Mouse (Mus musculus) stomach, embryonic 14.5 days (tissue): Measurements from ENCODE around the gene Glb1l3. TPM values are rescaled to one million over a fixed set of nuclear protein-coding genes. Genes with fewer than 3 reads are reported as not detected.

Experiments
- polyA plus RNA-seq: library from polyadenylated mRNA; unstranded; fragments of >200 nt; fragmentation: Nextera tagmentation; extraction: Ambion mirVana; gene quantifications from 2 replicates; pipeline ENCODE4 v1.2.1, GENCODE M21; 2014

Glb1l3 gene
- polyA plus RNA-seq, 1 experiment from 2014 or later: not detected

Other genes with a start within 250 kb of the Glb1l3 start
- gene B3gat1, start 127.2 kb downstream of the Glb1l3 start, polyA plus RNA-seq: 0.38 and 0.41 TPM in 2 replicates
- gene Glb1l2, start 54.4 kb downstream of the Glb1l3 start, polyA plus RNA-seq: 7.2 and 8.6 TPM in 2 replicates
- not detected in 2 replicates for gene Gm1110, start 62.2 kb upstream of the Glb1l3 start, polyA plus RNA-seq
- gene Acad8, start 138.7 kb upstream of the Glb1l3 start, polyA plus RNA-seq: 47.4 and 47.9 TPM in 2 replicates
- 149 and 156 TPM in 2 replicates for gene Thyn1, start 138.8 kb upstream of the Glb1l3 start, polyA plus RNA-seq
- gene Vps26b, start 169.2 kb upstream of the Glb1l3 start, polyA plus RNA-seq: 36.8 TPM in 2 replicates
- 33.1 and 33.7 TPM in 2 replicates for gene Ncapd3, start 169.3 kb upstream of the Glb1l3 start, polyA plus RNA-seq